8 mouse cellular contexts compared by ENCODE assay signal in genomic region chr3:49755986-49756845, GRCm38 (mm10). TPM values are rescaled to one million over a fixed set of nuclear protein-coding genes. Genes with fewer than 3 reads are reported as not detected.
A peak's percentile ranks its signal among the peaks of the same experiment; 100 is the strongest.
DNase-seq lines count a peak whose midpoint lies in the region; ATAC-seq and TF ChIP-seq lines count a peak whose summit lies in the region.

No protein-coding gene starts in this region.

- peak; percentile 24; the same call in 1 of the 2 replicates for TF ChIP-seq CTCF in heart, postnatal 0 days (IDR thresholded peaks at IDR 0.05; ENCODE audit: low read depth)

- no peaks in the 10 kb centered on the region for H3K4me1 ChIP-seq in heart, postnatal 0 days (ENCODE audit: control insufficient read depth, insufficient read depth)
- peaks cover 35% of the 10 kb centered on the region for H3K4me1 ChIP-seq in midbrain, embryonic 12.5 days

- H3K9me3 ChIP-seq in heart, postnatal 0 days (replicated peaks; ENCODE audit: control insufficient read depth, low read length) = no peaks in the 10 kb centered on the region
- H3K9me3 ChIP-seq in midbrain, embryonic 12.5 days = no peaks in the 10 kb centered on the region

- no peak for TF ChIP-seq EP300 in heart, postnatal 0 days (IDR thresholded peaks at IDR 0.05; ENCODE audit: low read depth)

- H3K4me2 ChIP-seq in heart, postnatal 0 days (ENCODE audit: low read depth, low read length) = peak overlapping the region; percentile 82
- peak overlapping the region; percentile 54 for H3K4me2 ChIP-seq in midbrain, embryonic 12.5 days (replicated peaks)

- 3% methylated on average over 36 of the region's 36 CpGs for WGBS in heart, postnatal 0 days
- 2% methylated on average over 36 of the region's 36 CpGs for WGBS in midbrain, embryonic 12.5 days

- peak overlapping the region; percentile 79 for H3K27ac ChIP-seq in heart, postnatal 0 days (ENCODE audit: low read depth)
- peak overlapping the region; percentile 91 for H3K27ac ChIP-seq in midbrain, embryonic 12.5 days (replicated peaks)

- no peaks in the 10 kb centered on the region for H3K27me3 ChIP-seq in heart, postnatal 0 days (ENCODE audit: control insufficient read depth, insufficient read depth, low read length)
- H3K27me3 ChIP-seq in midbrain, embryonic 12.5 days = no peaks in the 10 kb centered on the region

- H3K9ac ChIP-seq in heart, postnatal 0 days (replicated peaks; ENCODE audit: low read depth, low read length) = peak overlapping the region; percentile 68
- peak overlapping the region; percentile 81 for H3K9ac ChIP-seq in midbrain, embryonic 12.5 days (replicated peaks)

- peak overlapping the region; percentile 83 for H3K4me3 ChIP-seq in heart, postnatal 0 days (ENCODE audit: low read depth, low read length)
- peak overlapping the region; percentile 73 for H3K4me3 ChIP-seq in midbrain, embryonic 12.5 days

- DNase-seq in right cerebral cortex, adult 18-20 months = peak; percentile 9
- no peak for DNase-seq in right cerebral cortex, postnatal 36 days (ENCODE audit: low spot score in 2 of 2)
- DNase-seq in fibroblast of lung, adult 2 months (ENCODE audit: low read depth) = peak; percentile 64
- DNase-seq in heart, postnatal 0 days (ENCODE audit: low spot score) = peak; percentile 49
- DNase-seq in kidney, postnatal 36 days = peak; percentile 36 to 40
- peak; percentile 62 for DNase-seq in testis, postnatal 10 days (ENCODE audit: low spot score)
- no peak for DNase-seq in thymus, postnatal 10 days (ENCODE audit: low spot score in 2 of 2)

- H3K36me3 ChIP-seq in heart, postnatal 0 days (replicated peaks; ENCODE audit: control insufficient read depth, insufficient read depth, low read length) = 0 out of 2 replicates have a peak, but pooled peaks cover 8% of the 10 kb centered on the region
- H3K36me3 ChIP-seq in midbrain, embryonic 12.5 days = peaks cover 32% of the 10 kb centered on the region

- ATAC-seq in heart, postnatal 0 days (ENCODE audit: insufficient read depth, low read depth) = no peak
- no peak for ATAC-seq in midbrain, embryonic 12.5 days (ENCODE audit: low FRiP score, low read depth)

RNA-seq across cellular contexts. Expression of gene Pcdh18, which starts 0.9 kb away (rescaled TPM):
- total RNA-seq in heart, postnatal 0 days (2014; rRNA removed; ENCODE audit: low replicate concordance) = 18.5 and 18.9 TPM in 2 replicates
- 6.7 and 8.3 TPM in 2 replicates for polyA plus RNA-seq in heart, postnatal 0 days (2015; fragmentation: Nextera tagmentation; extraction: Ambion mirVana)
- polyA plus RNA-seq in midbrain, embryonic 12.5 days (2016; fragmentation: Nextera tagmentation; extraction: Ambion mirVana) = 72.4 and 82.8 TPM in 2 replicates

Comparison
In these comparisons a context has a peak if more than half of its experiments do, and no peak if none do; other contexts are left out.
1. DNase-seq: peak in right cerebral cortex, adult 18-20 months (single experiment), fibroblast of lung, adult 2 months (single experiment), heart, postnatal 0 days (single experiment), kidney, postnatal 36 days (2 of 2) and testis, postnatal 10 days (single experiment); none in right cerebral cortex, postnatal 36 days (0 of 2) and thymus, postnatal 10 days (0 of 2).